Mouse (Mus musculus) heart, embryonic 14.5 days (tissue): ENCODE measurements around the gene Igf2r. TPM values are rescaled to one million over a fixed set of nuclear protein-coding genes. Genes with fewer than 3 reads are reported as not detected.

ENCODE experiments used
- ATAC-seq: fragments of 200-750 bp; cut with Nextera tagmentation; 2 replicates; pipeline ENCODE4 v1.8.0; 2017; ENCODE audit warnings: low read depth, moderate TSS enrichment; ENCODE audit not compliant: insufficient number of reproducible peaks, insufficient read depth, low FRiP score
- H3K27ac ChIP-seq, 2 experiments: fragments of 200-500 bp in 1 of 2; fragments of 300-500 bp in 1 of 2; sonication (generic) in 1 of 2; replicated peaks in 1 of 2; 2 replicates each; pipeline ENCODE4 v1.5.1; 2012 to 2014; ENCODE audit warnings: low read depth in 2 of 2, low read length in 2 of 2, control low read depth in 1 of 2, mild to moderate bottlenecking in 1 of 2, mixed read lengths in 1 of 2; ENCODE audit not compliant: control insufficient read depth in 1 of 2, insufficient read depth in 1 of 2
- H3K27me3 ChIP-seq: fragments of 300-500 bp; sonication (generic); 2 replicates; pipeline ENCODE4 v1.6.1; 2014; ENCODE audit warnings: mild to moderate bottlenecking, low read length, control low read depth; ENCODE audit not compliant: control insufficient read depth, insufficient read depth
- H3K36me3 ChIP-seq: fragments of 300-500 bp; sonication (generic); 2 replicates; pipeline ENCODE4 v1.6.1; 2014; ENCODE audit warnings: mild to moderate bottlenecking, control low read depth, low read length, mixed read lengths; ENCODE audit not compliant: control insufficient read depth, insufficient read depth
- H3K4me1 ChIP-seq, 2 experiments: fragments of 200-500 bp in 1 of 2; fragments of 300-500 bp in 1 of 2; sonication (generic) in 1 of 2; 2 replicates each; pipeline ENCODE4 v1.6.1; 2012 to 2014; ENCODE audit warnings: low read length in 2 of 2, control low read depth in 1 of 2, mixed read lengths in 1 of 2; ENCODE audit not compliant: control insufficient read depth in 2 of 2, insufficient read depth in 2 of 2
- H3K4me2 ChIP-seq: fragments of 300-500 bp; sonication (generic); 2 replicates; pipeline ENCODE4 v1.6.1; 2014; ENCODE audit warnings: mild to moderate bottlenecking, low read length
- H3K4me3 ChIP-seq, 2 experiments: fragments of 200-500 bp in 1 of 2; fragments of 300-500 bp in 1 of 2; sonication (generic) in 1 of 2; 2 replicates each; pipeline ENCODE4 v1.5.1; 2012 to 2014; ENCODE audit warnings: low read length in 2 of 2, mild to moderate bottlenecking in 2 of 2, control low read depth in 1 of 2, low read depth in 1 of 2, moderate library complexity in 1 of 2; ENCODE audit not compliant: control insufficient read depth in 1 of 2, insufficient read depth in 1 of 2
- H3K9ac ChIP-seq: fragments of 300-500 bp; sonication (generic); 2 replicates; pipeline ENCODE4 v1.6.1; 2014; ENCODE audit warnings: mild to moderate bottlenecking, low read length
- H3K9me3 ChIP-seq: fragments of 300-500 bp; sonication (generic); 2 replicates; pipeline ENCODE4 v1.6.1; 2016; ENCODE audit warnings: low read length, control low read depth; ENCODE audit not compliant: control insufficient read depth
- WGBS: fragments of 180-500 bp; shearing (Covaris S2); extraction: QIAGEN DNeasy Blood & Tissue Kit; methylation state at CpG from one replicate; pipeline ENCODE4 v1.1.7; 2014; 5-methylcytosine and 5-hydroxymethylcytosine counted together
- polyA plus RNA-seq: library from polyadenylated mRNA; unstranded; fragments of >200 nt; fragmentation: Nextera tagmentation; extraction: Ambion mirVana; gene quantifications from 2 replicates; pipeline ENCODE4 v1.2.1, GENCODE M21; 2014

The Igf2r gene
- polyA plus RNA-seq = 196 and 201 TPM in 2 replicates

DNA sequence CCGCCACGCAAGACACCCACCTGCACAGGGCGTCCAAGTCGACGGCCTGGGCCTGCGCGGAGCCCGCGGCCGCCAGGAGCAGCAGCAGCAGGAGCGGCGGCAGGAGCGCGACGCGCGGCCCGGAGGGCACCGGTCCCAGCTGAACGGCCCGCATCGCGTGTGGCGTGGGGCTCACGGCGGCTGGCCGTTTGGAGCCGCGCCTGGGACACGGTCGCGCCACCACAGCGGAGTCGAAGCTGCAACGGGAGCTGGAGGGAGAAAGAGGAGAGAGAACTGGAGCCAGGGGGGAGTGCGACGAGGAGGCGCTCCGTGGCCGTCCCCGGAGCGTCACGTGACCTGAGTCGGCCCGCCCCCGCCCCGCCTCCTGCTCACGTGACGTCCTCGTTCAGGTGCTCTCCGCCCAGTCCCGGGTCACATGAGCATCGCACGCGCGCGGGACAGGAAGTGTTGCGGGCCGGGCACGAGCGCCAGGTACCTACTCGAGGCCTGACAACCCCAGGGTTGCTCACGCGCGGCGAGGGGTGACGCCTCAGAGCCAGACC lies at the start of gene Igf2r:
Igf2r (minus strand) TSS at position 285 of the 542 bp plus-strand sequence.
- Histone ChIP-seq H3K4me3 (peak within 1 kb of the TSS; percentile 56 to 66), H3K36me3 (peaks cover 75% of the 10 kb centered on the region), H3K9ac (peak within 1 kb of the TSS; percentile 84), H3K27me3 (no peaks in the 10 kb centered on the region), H3K4me1 (peaks cover 7 to 46% of the 10 kb centered on the region in 2 experiments), H3K9me3 (no peaks in the 10 kb centered on the region), H3K27ac (peak within 1 kb of the TSS; percentile 87 to 88), H3K4me2 (peak within 1 kb of the TSS; percentile 67)
- WGBS = 29% methylated on average over 57 of the region's 67 CpGs
- peak; percentile 76 for ATAC-seq

DNA sequence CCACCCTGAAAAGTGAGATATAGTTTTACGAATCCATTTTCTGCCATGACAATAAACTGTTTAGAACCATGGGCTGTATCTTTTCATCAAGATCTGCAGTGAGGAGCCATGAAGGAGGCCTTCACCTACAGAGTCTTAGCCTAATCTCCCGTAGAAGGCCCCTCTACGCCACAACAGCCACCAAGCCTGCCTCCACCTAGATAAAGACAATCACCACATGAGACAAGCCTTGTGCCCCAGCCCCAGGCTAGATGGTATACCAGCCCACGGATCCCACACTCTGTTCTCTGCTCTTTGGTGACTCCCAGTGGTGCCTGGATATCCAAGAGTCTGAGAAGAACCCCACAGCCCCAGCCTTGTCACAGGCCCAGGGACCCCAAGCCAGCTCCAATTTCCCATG lies 46.4 kb upstream of the Igf2r start:
- 85% methylated on average over 4 of the region's 4 CpGs for WGBS
- Histone ChIP-seq H3K4me3 (no peak overlapping the region), H3K36me3 (peaks cover 79% of the 10 kb centered on the region), H3K27me3 (no peaks in the 10 kb centered on the region), H3K4me2 (no peak overlapping the region), H3K9me3 (peaks cover 11% of the 10 kb centered on the region; the same call in 1 of the 2 replicates), H3K9ac (no peak overlapping the region), H3K27ac (no peak overlapping the region), H3K4me1 (no peaks in the 10 kb centered on the region)
- ATAC-seq = no peak

DNA sequence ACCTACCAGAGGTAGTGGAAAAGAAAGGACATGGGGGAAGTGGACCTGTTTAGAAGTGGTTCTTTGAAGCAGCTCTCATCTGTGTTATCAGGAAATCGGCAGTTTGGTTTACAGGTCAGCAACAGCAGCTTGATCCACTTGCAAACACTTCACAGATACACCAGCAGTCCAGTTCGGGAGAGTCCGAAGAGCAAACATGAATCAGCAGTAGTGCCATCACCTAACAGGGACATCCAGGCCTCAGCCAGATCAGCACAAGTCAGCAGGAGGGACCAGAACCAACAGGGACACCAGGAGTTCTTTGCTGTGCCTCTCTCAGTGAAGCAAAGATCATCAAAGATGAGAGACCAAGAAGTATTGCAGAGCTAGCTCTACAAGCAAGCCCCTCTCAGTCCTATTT lies 45.0 kb upstream of the Igf2r start:
- peaks cover 67% of the 10 kb centered on the region for H3K36me3 ChIP-seq

DNA sequence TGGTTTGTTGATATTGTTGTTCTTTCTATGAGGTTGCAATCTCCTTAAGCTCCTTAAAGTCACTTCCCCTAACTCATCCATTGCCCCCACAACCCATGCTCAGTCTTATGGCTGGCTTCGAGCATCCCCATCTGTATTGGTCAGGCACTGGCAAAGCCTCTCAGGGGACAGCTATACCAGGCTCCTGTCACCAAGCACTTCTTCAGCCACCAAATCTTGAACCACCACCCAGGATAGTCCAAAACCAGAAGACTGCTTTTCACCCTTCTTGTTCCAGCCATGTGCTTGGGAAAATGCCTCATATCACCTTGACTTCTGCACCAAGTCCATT lies 41.5 kb upstream of the Igf2r start:
- no peak overlapping the region; a peak in 1 of 4 replicates for H3K27ac ChIP-seq
- H3K36me3 ChIP-seq = peaks cover 35% of the 10 kb centered on the region
- H3K9me3 ChIP-seq = no peaks in the 10 kb centered on the region; the same call in 1 of the 2 replicates
- H3K4me3 ChIP-seq = no peak overlapping the region
- no peak for ATAC-seq
- peaks cover 3 to 23% of the 10 kb centered on the region in 2 experiments for H3K4me1 ChIP-seq
- no peak overlapping the region for H3K9ac ChIP-seq
- no peaks in the 10 kb centered on the region for H3K27me3 ChIP-seq
- no peak overlapping the region for H3K4me2 ChIP-seq
- 100% methylated on average over 1 of the region's 1 CpGs for WGBS

More for the DNA sequence above, 45.0 kb upstream of the Igf2r start:
- H3K4me3 ChIP-seq = no peak overlapping the region
- no peaks in the 10 kb centered on the region for H3K27me3 ChIP-seq
- H3K4me2 ChIP-seq = no peak overlapping the region
- ATAC-seq = no peak
- WGBS = 47% methylated on average over 3 of the region's 3 CpGs
- H3K27ac ChIP-seq = no peak overlapping the region
- peaks cover 3 to 8% of the 10 kb centered on the region in 2 experiments for H3K4me1 ChIP-seq
- no peak overlapping the region for H3K9ac ChIP-seq
- peaks cover 8% of the 10 kb centered on the region; the same call in 1 of the 2 replicates for H3K9me3 ChIP-seq

DNA sequence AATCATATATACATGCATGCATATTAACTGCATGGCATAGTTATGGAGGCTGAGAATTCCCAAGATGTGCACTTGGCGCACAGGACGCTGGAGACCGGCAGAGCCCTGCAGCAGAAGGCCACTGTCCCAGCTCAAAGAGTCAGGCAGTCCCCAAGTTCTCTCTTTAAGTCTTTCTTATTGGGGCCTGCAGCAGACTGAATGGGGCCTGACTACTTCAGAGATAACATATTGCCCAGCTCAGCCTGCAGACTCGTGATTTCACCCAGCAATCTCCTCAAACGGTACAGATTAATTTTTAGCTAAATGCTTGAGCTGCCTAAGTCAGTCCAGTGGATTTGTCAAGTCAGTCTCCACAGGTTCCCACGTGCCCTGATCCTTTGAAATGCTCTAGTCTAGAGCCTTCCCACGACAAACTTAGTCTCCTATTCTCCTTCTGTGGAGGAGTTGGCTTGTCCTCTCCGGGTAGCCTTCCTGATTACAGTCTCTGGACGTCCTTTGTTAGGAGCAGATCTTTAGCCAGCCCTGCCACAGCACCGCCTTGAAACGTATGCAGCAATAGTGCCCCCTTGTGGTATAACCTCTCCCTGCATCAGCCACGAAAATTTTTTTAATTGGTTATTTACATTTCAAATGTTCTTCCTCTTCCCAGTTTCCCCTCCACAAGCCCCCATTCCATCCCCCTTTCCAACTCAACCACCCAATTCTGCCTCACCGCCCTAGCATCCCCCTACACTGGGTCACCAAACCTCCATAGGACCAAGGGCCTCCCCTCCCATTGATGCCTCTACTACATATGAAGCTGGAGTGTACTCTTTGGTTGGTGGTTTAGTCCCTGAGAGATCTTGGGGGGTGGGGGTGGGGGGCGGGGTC lies 40.9 kb upstream of the Igf2r start:
- Histone ChIP-seq H3K4me2 (0 out of 2 replicates have a peak overlapping the region, but pooled peaks have one; percentile 19), H3K4me1 (peaks cover 3 to 23% of the 10 kb centered on the region in 2 experiments), H3K9me3 (no peaks in the 10 kb centered on the region; the same call in 1 of the 2 replicates), H3K9ac (peak overlapping the region; percentile 25; the same call in 1 of the 2 replicates), H3K4me3 (no peak overlapping the region), H3K36me3 (peaks cover 29% of the 10 kb centered on the region), H3K27ac (peak overlapping the region; percentile 72 to 79), H3K27me3 (no peaks in the 10 kb centered on the region)
- peak; percentile 82 for ATAC-seq
- 8% methylated on average over 14 of the region's 14 CpGs for WGBS

DNA sequence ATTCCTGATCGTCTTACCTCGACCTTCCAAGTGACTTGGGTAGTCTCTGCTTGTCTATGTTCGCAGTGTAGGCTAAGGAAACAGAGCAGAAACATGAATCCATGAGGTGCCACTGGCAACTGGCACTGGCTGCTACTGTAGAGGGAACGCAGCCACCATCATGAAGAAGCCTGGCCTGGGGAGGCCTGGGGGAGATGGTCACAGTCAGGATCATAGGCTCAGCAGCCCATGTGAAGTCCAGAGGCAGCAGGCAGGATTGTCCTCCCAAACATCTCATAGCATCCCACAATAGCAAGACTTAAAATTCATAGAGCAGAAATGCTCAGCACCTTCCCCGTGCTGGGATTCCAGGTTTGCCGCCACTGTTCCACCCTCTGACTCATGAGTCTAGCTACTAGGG lies 39.4 kb upstream of the Igf2r start:
- Histone ChIP-seq H3K36me3 (peaks cover 14% of the 10 kb centered on the region), H3K9ac (peak overlapping the region; percentile 34; the same call in 1 of the 2 replicates), H3K9me3 (no peaks in the 10 kb centered on the region; the same call in 1 of the 2 replicates), H3K27ac (peak overlapping the region; percentile 42 to 72; a peak in 2 of 4 replicates), H3K4me2 (no peak overlapping the region), H3K4me1 (peaks cover 3 to 26% of the 10 kb centered on the region in 2 experiments), H3K27me3 (no peaks in the 10 kb centered on the region), H3K4me3 (no peak overlapping the region)
- ATAC-seq = no peak
- 80% methylated on average over 6 of the region's 6 CpGs for WGBS

DNA sequence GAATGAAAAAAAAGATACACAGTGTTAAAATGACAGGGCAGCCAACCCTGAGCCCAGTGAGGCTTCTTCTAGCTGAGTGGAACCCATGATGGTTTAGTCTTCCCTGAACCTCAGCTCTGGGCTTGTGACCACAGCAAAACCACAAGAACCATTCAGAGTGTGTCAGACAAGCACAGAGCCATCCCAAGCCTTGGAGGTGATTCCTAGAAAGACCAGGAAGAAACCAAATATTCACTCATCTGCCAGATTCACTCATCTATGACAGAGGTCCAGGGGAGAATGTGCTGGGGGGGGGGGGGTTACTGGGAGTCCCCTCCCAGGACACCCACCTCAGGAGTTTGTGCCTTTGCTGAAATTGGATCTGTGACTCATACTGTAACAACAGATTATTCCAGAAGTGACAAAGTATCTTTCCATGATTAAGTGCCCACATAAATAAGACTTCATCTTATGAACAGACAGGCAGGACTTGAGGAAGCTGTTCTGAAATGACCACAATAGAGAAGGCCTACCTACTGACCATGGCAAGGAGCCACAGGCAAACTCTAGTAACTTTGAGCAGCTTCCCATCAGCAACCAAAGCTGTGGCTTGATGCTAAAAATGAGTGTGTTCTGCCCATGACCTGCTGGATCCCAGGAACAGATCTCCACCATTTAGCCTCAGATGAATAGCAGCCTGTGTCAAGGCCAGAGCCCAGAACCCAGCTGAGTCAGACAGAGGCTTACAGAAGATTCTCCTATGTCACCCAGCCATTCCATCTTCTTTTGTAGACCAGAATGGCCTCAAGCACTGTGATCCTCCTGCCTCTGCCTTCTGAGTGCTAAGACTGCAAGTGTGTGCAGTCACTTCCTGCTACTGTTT lies 35.4 kb upstream of the Igf2r start:
- ATAC-seq = no peak
- no peak overlapping the region for H3K4me3 ChIP-seq
- H3K9me3 ChIP-seq = no peaks in the 10 kb centered on the region
- peak overlapping the region in 1 of 2 experiments; percentile 53; a peak in 2 of 4 replicates for H3K27ac ChIP-seq
- H3K36me3 ChIP-seq = peaks cover 13% of the 10 kb centered on the region
- H3K4me2 ChIP-seq = no peak overlapping the region
- H3K9ac ChIP-seq = no peak overlapping the region
- H3K4me1 ChIP-seq = peaks cover 0 to 26% of the 10 kb centered on the region in 2 experiments; a peak in 3 of 4 replicates
- no peaks in the 10 kb centered on the region for H3K27me3 ChIP-seq
